Comparison of ENCODE assay signal across 9 mouse cellular contexts in the genomic region with DNA sequence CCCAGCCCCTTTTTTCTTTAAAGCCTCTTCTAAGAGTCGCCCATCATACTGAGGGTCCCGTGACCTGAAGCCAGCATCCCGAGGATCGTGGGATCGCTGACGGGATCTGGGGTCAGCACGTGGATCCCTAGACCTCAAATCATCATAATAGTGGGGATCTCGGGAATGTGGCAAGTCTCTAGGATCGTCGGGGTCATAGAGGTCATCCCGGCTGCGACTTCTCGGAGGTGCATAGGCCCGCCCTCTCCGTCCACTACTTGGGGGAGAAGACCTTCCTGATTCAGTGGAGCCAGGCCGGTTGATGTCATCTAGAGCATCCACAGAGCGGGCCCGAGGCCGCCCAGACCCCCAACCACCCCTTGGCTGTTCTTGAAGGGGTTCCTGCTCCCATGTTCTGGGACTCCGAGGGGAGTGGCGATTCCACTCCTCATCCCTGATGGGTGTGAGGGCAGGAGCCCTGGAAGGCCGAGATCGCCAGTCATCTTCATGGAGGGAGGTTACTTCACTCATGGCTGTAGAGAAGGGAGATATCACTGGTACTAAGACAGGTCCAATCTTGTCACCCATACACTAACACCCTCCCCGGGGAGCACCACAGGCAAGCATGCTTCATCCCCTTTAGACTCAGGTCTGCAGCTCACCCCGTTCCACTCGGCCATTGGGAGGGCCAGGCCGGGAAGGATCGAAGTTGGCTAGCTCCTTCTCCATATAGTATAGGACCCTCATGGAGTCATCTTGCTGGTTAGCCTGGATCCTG. TPM values are rescaled to one million over a fixed set of nuclear protein-coding genes. Genes with fewer than 3 reads are reported as not detected.
DNase-seq lines count a peak whose midpoint lies in the region; ATAC-seq and TF ChIP-seq lines count a peak whose summit lies in the region.
"Had no signal": no experiment of that assay in that cellular context is flagged by ENCODE, and none has a peak within 500 bp of the region (broad histone marks: within the 10 kb centered on the region; RNA-seq: fewer than 3 reads in every experiment).

No protein-coding gene starts in this region.

- no peak for TF ChIP-seq EP300 in CH12.LX (IDR thresholded peaks at IDR 0.05; ENCODE audit: low read length)

- no peak for ATAC-seq in cerebellum, adult (ENCODE audit: insufficient number of reproducible peaks, low FRiP score, low TSS enrichment)
- no peak for ATAC-seq in embryonic facial prominence, embryonic 15.5 days (ENCODE audit: insufficient number of reproducible peaks, low FRiP score, low TSS enrichment, low read depth)

- 73% methylated on average over 28 of the region's 28 CpGs for whole genome bisulfite sequencing in embryonic facial prominence, embryonic 15.5 days
- 78% methylated on average over 28 of the region's 28 CpGs for WGBS in olfactory bulb, adult 2 months

- in situ Hi-C loops in CH12.LX (cut with MboI; ENCODE audit: low pct_ligation_motif_present, low pct_unique_long_range_greater_than_20kb, low sequenced_read_pairs), result no loop called here

- no peaks in the 10 kb centered on the region for H3K27me3 ChIP-seq in CH12.LX (replicated peaks)
- no peaks in the 10 kb centered on the region for H3K27me3 ChIP-seq in embryonic facial prominence, embryonic 15.5 days

- no peak overlapping the region for H3K27ac ChIP-seq in CH12.LX (ENCODE audit: insufficient read depth, low read depth)
- H3K27ac ChIP-seq in embryonic facial prominence, embryonic 15.5 days (replicated peaks), result peak overlapping the region; percentile 99
- H3K27ac ChIP-seq in olfactory bulb, adult 2 months (ENCODE audit: insufficient read depth, low read depth, low read length), result peak overlapping the region; percentile 48; the same call in 1 of the 2 replicates

- no peaks in the 10 kb centered on the region; the same call in 1 of the 2 replicates for H3K79me2 ChIP-seq in CH12.LX (replicated peaks; ENCODE audit: control insufficient read depth, extremely low read depth, insufficient read depth, poor library complexity, severe bottlenecking)

- peaks cover 21 to 36% of the 10 kb centered on the region in 2 experiments for H3K4me1 ChIP-seq in CH12.LX (ENCODE audit: control insufficient read depth in 1 of 2, insufficient read depth in 2 of 2)
- peaks cover 26% of the 10 kb centered on the region for H3K4me1 ChIP-seq in embryonic facial prominence, embryonic 15.5 days
- H3K4me1 ChIP-seq in olfactory bulb, adult 2 months (ENCODE audit: control insufficient read depth, insufficient read depth, low read length), result peaks cover 26% of the 10 kb centered on the region

- dilution Hi-C loops in CH12.LX (cut with MboI; ENCODE audit: extremely low pct_ligation_motif_present, extremely low pct_unique_long_range_greater_than_20kb, low sequenced_read_pairs), result no loop called here

- peaks cover 16 to 34% of the 10 kb centered on the region in 2 experiments for H3K36me3 ChIP-seq in CH12.LX (replicated peaks in 1 of 2; ENCODE audit: control insufficient read depth in 1 of 2, insufficient read depth in 1 of 2, low read length in 1 of 2)
- peaks cover 30% of the 10 kb centered on the region for H3K36me3 ChIP-seq in embryonic facial prominence, embryonic 15.5 days

- H3K4me3 ChIP-seq in CH12.LX (replicated peaks in 1 of 3; ENCODE audit: low read depth in 2 of 3, low read length in 2 of 3, poor library complexity in 1 of 3), result peak overlapping the region; percentile 67 to 91 (median 88)
- H3K4me3 ChIP-seq in embryonic facial prominence, embryonic 15.5 days (replicated peaks), result peak overlapping the region; percentile 89
- H3K4me3 ChIP-seq in olfactory bulb, adult 2 months (ENCODE audit: insufficient read depth, low read depth, low read length), result peak overlapping the region; percentile 100

- TF ChIP-seq POLR2A in CH12.LX (IDR thresholded peaks at IDR 0.05; ENCODE audit: low read depth, low read length), result no peak
- no peak for TF ChIP-seq POLR2A in olfactory bulb, adult 2 months (IDR thresholded peaks at IDR 0.05; ENCODE audit: insufficient read depth, low read depth, low read length)

- peak overlapping the region; percentile 70 for H3K4me2 ChIP-seq in CH12.LX (ENCODE audit: insufficient read depth, low read depth, poor library complexity, severe bottlenecking)
- H3K4me2 ChIP-seq in embryonic facial prominence, embryonic 15.5 days (replicated peaks), result peak overlapping the region; percentile 70

- intact Hi-C loops in left cerebral cortex, postnatal 14 days (cut with DNase I), result loop anchor here (5.0 kb wide), 1 partner anchor 114 kb away; no protein-coding TSS in a partner anchor

- TF ChIP-seq RAD21 in CH12.LX (IDR thresholded peaks at IDR 0.05; ENCODE audit: low read depth, low read length), result no peak

- peak; percentile 33 to 36 for DNase-seq in cerebellum, adult 18-20 months
- DNase-seq in CH12.LX (ENCODE audit: extremely low read depth), result no peak
- peak; percentile 49 for DNase-seq in kidney, postnatal 10 days
- DNase-seq in left cerebral cortex, postnatal 14 days (ENCODE audit: low spot score in 2 of 2), result no peak
- no peak for DNase-seq in right cerebral cortex, adult 18-20 months

- H3K9ac ChIP-seq in CH12.LX (ENCODE audit: insufficient read depth, low read depth), result peak overlapping the region; percentile 100
- H3K9ac ChIP-seq in embryonic facial prominence, embryonic 15.5 days, result peak overlapping the region; percentile 99

- no peak for TF ChIP-seq CTCF in CH12.LX (conservative IDR thresholded peaks at IDR 0.05 in 1 of 2, IDR thresholded peaks at IDR 0.05 in 1 of 2; ENCODE audit: low read depth in 2 of 2, low read length in 2 of 2)
- TF ChIP-seq CTCF in olfactory bulb, adult 2 months (IDR thresholded peaks at IDR 0.05; ENCODE audit: insufficient read depth, low read depth, low read length), result no peak

- H3K9me3 ChIP-seq in CH12.LX (replicated peaks; ENCODE audit: low read length), result no peaks in the 10 kb centered on the region
- no peaks in the 10 kb centered on the region for H3K9me3 ChIP-seq in embryonic facial prominence, embryonic 15.5 days (replicated peaks)

TF ChIP-seq in CH12.LX, 34 proteins besides CTCF, POLR2A, EP300 and RAD21:
- no peak for TF ChIP-seq SIN3A (IDR thresholded peaks at IDR 0.05; ENCODE audit: low read length)

RNA-seq across cellular contexts. Expression of a gene that starts 1.7 kb away (rescaled TPM):
- total RNA-seq in CH12.LX (2012; rRNA removed) (42.0 and 47.9 TPM in 2 replicates), CH12.LX (2014; rRNA removed) (47.0 and 57.2 TPM in 2 replicates)
- polyA plus RNA-seq in CH12.LX (2012; ENCODE audit: insufficient read length, low read depth), result 102 and 103 TPM in 2 replicates
- 23.3 and 25.0 TPM in 2 replicates for polyA plus RNA-seq in embryonic facial prominence, embryonic 15.5 days (2015; fragmentation: Nextera tagmentation; extraction: Ambion mirVana)
- polyA plus RNA-seq in olfactory bulb, adult 2 months (2012; ENCODE audit: insufficient read depth, insufficient read length, low replicate concordance, missing spikeins), result 282 TPM in 1 of 2 replicates, not detected in the other
- total RNA-seq in left cerebral cortex, postnatal 14 days (2021), result 100 to 1,000 TPM; 113 to 115 TPM

RNA-seq across cellular contexts. Expression of a gene that starts 14.5 kb away (rescaled TPM):
- total RNA-seq in CH12.LX (2012; rRNA removed) (not detected in 2 replicates), CH12.LX (2014; rRNA removed) (not detected in 2 replicates)
- not detected in 2 replicates for polyA plus RNA-seq in CH12.LX (2012; ENCODE audit: insufficient read length, low read depth)
- polyA plus RNA-seq in embryonic facial prominence, embryonic 15.5 days (2015; fragmentation: Nextera tagmentation; extraction: Ambion mirVana), result not detected in 2 replicates
- not detected in 2 replicates for polyA plus RNA-seq in olfactory bulb, adult 2 months (2012; ENCODE audit: insufficient read depth, insufficient read length, low replicate concordance, missing spikeins)
- total RNA-seq in left cerebral cortex, postnatal 14 days (2021), result not detected

RNA-seq across cellular contexts. Expression of a gene that starts 15.0 kb away (rescaled TPM):
- total RNA-seq in CH12.LX (2012; rRNA removed) (0.08 and 0.13 TPM in 2 replicates), CH12.LX (2014; rRNA removed) (0.12 TPM in 1 of 2 replicates, not detected in the other)
- polyA plus RNA-seq in CH12.LX (2012; ENCODE audit: insufficient read length, low read depth), result not detected in 2 replicates
- polyA plus RNA-seq in embryonic facial prominence, embryonic 15.5 days (2015; fragmentation: Nextera tagmentation; extraction: Ambion mirVana), result 40.8 and 47.2 TPM in 2 replicates
- polyA plus RNA-seq in olfactory bulb, adult 2 months (2012; ENCODE audit: insufficient read depth, insufficient read length, low replicate concordance, missing spikeins), result not detected in 2 replicates
- 10 to 100 TPM; 11.9 to 13.0 TPM for total RNA-seq in left cerebral cortex, postnatal 14 days (2021)

RNA-seq across cellular contexts. Expression of a gene that starts 15.3 kb away (rescaled TPM):
- total RNA-seq in CH12.LX (2012; rRNA removed) (not detected in 2 replicates), CH12.LX (2014; rRNA removed) (not detected in 2 replicates)
- not detected in 2 replicates for polyA plus RNA-seq in CH12.LX (2012; ENCODE audit: insufficient read length, low read depth)
- 3.3 and 4.8 TPM in 2 replicates for polyA plus RNA-seq in embryonic facial prominence, embryonic 15.5 days (2015; fragmentation: Nextera tagmentation; extraction: Ambion mirVana)
- not detected in 2 replicates for polyA plus RNA-seq in olfactory bulb, adult 2 months (2012; ENCODE audit: insufficient read depth, insufficient read length, low replicate concordance, missing spikeins)
- total RNA-seq in left cerebral cortex, postnatal 14 days (2021), result under 1 TPM; 0.18 to 0.27 TPM
- total RNA-seq: heart, adult 18-20 months had no signal

RNA-seq across cellular contexts. Expression of a gene that starts 33.8 kb away (rescaled TPM):
- total RNA-seq in CH12.LX (2012; rRNA removed), result not detected in 2 replicates
- not detected in 2 replicates for total RNA-seq in CH12.LX (2014; rRNA removed)
- polyA plus RNA-seq in CH12.LX (2012; ENCODE audit: insufficient read length, low read depth), result not detected in 2 replicates
- 0.93 TPM in 1 of 2 replicates, not detected in the other for polyA plus RNA-seq in embryonic facial prominence, embryonic 15.5 days (2015; fragmentation: Nextera tagmentation; extraction: Ambion mirVana)
- not detected in 2 replicates for polyA plus RNA-seq in olfactory bulb, adult 2 months (2012; ENCODE audit: insufficient read depth, insufficient read length, low replicate concordance, missing spikeins)
- not detected for total RNA-seq in left cerebral cortex, postnatal 14 days (2021)

Comparison
In these comparisons a context has a peak if more than half of its experiments do, and no peak if none do; other contexts are left out.
1. DNase-seq: peak in cerebellum, adult 18-20 months (2 of 2) and kidney, postnatal 10 days (single experiment); none in CH12.LX (single experiment), left cerebral cortex, postnatal 14 days (0 of 2) and right cerebral cortex, adult 18-20 months (single experiment).
2. RNA of a gene that starts 15.0 kb away (polyA plus RNA-seq): 40.8 to 47.2 TPM in embryonic facial prominence, embryonic 15.5 days; not detected in CH12.LX and not detected in olfactory bulb, adult 2 months; every median in the first group is over 10 times any median in the second.
3. Peak in every context shown above with its lines, with median percentiles within 50 percentile points of each other: H3K4me3 ChIP-seq.